Mouse (Mus musculus) lung, postnatal 25 days (tissue): ENCODE results near the gene Zfp654.

Experiments used
- DNase-seq: peaks from one replicate; pipeline ENCODE4 v3.0.0; 2022; ENCODE audit warnings: low spot score

The Zfp654 gene

DNA sequence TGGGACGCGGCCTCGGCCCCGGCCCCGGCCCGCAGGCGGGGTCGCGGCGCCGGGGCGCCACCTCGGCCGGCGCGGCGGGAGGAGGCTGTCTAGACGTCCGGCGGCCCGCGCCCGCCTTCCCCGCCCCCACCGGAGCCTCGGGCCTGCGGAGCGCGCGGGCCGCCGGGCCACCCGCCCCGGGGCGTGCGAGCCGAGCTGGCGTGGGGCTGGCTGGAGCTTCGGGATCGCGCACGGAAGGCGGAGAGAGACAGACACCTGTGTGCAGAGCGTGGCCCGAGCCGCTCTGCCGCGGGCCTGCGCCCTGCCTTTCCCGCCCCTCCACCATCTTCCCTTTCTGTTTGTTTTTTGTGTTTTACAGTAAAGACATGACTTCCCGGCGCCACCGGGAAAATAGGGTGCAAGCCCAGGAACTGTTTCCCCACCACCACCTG lies 1.0 kb upstream of the Zfp654 start:
- DNase-seq, result peak; percentile 35

DNA sequence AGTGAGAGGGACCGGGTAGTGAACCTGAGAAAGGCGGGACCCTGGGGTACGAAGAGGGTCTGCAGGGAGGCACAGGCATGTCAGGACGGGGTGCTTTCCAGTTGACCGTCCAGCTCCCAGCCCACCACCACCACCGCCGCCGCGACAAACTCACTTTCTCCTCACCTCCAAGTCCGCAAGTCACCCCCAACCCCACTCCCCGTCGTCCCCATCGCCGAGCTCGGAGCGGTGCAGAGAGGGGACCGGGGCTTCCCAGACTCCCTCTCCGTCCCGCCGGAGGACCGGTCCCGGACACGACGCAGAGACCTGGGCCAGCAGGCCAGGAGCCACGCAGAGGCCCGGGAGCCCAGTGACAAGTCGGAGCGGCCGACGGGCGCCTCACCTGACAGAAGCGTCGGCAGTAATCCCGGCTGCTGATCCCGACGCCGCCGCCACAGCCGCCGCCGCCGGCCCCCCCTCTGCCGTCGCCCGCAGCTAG lies 328 bp downstream of the Zfp654 start:
- no peak for DNase-seq

DNA sequence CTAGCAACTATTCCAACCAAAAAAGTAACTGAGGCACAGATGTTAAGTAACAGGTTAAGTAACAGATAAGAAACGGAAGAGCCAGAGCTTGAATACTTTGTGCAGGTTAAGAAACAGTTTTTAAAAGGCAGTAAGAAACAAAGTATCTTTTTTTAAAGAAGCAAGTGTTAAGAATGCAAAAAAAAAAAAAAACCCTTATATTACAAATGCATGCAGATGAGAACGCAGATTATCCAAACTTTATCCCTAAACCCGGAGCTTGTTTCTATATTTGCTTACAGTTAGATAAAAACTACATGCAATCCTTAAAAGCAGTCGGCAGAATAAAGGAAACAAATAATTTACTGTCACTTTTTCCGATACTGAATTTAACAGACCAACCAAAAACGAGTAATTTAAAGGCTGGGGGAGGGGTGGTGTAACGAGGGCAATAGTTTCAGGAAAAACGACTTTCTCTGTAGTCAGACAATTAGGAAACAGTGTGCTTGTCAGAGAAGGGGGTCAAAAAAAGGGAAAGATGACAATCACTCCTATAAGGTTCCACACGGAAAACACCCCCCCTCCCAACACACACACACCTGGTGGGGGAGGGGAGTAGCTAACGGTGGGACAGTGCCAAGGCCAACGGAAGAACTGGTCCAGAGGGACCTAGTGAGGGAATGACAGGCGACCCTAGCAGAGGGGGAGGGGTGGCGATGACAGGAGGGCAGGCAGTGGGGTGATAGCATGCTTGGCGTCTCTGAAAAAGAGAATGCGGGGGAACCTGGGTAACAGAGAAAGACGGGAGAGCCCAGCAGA lies 966 bp downstream of the Zfp654 start:
- DNase-seq, result no peak

DNA sequence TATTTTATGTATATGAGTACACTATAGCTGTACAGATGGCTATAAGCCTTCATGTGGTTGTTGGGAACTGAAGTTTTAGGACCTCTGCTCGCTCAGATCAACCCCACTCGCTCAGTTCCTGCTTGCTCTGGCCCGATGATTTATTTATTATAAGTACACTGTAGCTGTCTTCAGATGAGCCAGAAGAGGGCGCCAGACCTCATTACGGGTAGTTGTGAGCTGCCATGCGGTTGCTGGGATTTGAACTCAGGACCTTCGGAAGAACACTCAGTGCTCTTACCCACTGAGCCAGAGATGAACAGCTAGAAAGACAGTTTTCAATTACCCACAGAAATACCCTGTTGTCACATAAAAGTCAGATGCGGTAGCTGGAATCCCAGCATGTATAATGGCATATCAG lies 5.5 kb downstream of the Zfp654 start:
- DNase-seq, result no peak

DNA sequence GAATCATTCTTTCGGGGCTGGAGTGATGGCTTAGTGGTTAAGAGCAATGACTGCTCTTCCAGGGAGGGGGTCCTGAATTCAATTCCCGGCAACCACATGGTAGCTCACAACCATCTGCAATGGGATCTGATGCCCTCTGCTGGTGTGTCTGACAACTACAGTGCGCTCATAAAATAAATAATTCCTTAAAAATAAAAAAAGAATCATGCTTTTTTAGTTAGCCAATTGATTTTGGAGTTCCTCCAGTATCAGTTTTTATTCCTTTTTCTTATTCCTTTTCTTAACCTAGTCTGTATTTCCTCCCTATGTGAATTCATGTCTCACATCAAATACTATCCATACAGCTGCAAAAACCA lies 9.1 kb downstream of the Zfp654 start:
- DNase-seq, result no peak

DNA sequence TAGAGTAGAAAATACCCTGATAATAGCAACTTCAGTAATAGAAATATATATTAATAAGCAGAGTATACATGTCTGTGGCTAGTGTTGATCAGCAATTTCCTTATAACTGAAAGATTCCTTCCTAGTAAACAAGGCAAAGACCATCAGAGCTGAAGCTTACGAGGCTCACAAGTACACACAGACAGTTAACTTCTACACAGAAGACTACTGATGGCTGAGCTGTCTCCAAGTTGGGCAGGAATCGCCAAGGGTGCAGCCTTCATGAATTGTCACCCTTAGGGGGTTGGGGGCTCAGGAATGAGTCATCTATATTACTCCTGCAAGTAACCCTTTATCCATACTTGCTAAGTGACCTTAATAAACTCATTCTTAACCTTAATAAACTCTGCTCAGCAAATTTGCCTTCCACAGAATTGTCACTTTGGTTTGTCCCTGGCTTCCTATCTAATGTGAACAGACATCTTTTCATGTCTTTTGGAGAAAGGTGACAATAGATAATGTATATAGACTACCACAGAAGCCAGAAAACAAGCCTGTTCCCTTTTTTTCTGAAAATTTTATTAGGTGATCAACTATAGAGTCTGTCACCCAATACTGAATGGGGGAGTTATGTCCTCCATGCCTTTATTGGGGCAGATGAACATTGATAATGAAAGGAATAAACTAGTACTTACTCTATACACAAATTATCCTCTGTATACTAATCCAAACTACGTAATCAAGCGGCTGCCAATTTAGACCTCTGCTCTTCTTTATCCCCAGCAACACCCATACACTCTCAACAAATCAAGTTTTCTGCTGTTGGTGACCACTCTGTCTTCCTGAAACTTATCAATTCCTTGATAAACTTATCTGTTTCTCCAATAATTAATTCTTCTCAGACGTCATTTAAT lies 9.7 kb downstream of the Zfp654 start:
- no peak for DNase-seq

DNA sequence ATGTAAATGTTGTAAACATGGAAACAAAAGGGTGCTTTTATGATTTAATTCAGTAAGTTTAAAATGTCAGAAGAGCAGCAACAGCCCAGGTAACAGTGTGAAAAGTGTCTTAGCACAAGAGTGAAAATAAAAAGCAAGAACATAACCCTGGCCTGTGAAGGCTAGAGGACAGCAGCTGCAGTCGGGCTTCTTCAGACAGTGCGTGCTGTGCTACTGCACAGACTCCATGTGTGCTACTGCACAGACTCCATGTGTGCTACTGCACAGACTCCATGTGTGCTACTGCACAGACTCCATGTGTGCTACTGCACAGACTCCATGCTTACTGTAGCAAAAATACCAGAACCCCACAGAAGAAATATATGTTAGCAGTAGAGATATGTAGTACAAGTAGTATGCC lies 14.7 kb downstream of the Zfp654 start:
- no peak for DNase-seq

DNA sequence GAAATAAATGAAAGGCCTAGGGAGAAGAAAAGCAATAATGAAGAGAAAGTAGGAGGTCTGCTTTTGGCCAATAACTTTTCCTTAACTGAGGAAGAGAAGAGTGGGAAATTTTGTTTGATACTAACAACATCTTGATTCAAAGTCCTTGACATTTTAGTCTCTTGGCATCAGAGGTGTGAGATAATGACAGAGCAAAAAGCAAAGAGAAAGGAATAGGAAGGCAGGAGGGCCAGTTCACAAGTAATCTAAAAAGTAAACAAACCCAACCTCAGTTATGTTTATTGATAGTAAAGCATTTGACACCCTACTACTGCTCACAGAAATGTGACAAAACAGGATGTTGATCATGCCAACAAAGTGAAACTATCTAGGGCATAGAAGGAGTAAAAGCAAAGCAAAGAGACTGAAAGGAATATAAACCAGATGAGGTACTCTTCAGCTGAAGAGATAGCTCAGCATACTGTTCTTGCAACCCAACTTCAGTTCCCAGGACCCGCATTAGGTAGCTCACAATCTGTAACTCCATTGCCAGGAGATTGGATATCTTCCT lies 15.4 kb downstream of the Zfp654 start:
- DNase-seq, result no peak

DNA sequence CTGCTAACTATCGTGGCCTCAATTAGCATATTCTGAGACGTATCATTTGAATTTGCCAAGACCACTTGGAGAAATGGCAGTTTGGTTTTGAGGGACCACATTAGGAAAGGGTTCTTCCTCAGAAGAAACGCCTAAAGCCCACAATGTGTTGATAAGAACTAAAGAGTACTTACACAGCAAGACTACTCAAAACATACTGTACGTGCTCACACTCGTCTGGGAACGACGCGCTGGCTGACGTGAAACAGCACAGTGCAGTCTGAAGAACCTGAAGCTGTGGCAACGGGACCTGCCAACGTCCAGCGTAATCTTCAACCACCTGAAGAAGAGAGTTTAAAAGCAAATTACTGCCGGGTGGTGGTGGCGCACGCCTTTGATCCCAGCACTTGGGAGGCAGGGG lies 21.2 kb downstream of the Zfp654 start:
- DNase-seq, result peak; percentile 18

DNA sequence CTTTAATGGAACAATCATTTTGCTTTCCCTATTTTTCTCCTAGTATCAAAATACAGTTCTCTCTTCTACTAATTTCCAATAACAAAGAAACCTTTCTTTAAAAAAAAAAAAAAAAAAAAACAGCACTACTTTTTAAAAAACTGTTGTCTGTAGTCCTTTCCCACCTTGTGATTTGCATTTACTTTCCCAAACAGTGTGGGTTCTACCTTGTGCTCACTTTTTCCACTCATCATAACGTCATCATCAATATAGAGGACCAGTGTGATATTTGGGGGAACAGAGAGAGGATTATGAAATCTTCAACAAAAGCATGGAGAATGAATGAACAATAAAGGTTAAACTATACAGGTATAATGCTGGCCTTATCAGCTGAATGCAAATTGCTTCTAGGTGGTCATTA lies 27.0 kb downstream of the Zfp654 start:
- no peak for DNase-seq

DNA sequence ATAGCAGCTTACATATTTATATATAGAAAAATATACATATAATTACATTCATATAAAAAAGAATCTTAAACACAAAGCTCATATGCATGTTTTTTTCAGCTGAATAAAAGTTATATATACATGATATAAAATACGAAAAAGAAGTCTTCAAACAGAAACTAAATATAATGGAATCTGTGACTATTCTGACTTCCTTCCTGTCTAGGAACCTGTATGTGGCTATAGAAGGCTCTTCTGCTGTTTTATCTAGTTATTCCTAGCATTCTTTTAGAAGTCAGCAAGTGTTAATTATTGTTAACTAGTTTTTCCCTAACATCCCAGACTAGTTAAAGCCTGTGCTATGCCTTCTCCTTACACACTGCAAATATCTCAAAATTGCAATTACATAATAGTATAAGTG lies 27.6 kb downstream of the Zfp654 start:
- DNase-seq, result no peak

DNA sequence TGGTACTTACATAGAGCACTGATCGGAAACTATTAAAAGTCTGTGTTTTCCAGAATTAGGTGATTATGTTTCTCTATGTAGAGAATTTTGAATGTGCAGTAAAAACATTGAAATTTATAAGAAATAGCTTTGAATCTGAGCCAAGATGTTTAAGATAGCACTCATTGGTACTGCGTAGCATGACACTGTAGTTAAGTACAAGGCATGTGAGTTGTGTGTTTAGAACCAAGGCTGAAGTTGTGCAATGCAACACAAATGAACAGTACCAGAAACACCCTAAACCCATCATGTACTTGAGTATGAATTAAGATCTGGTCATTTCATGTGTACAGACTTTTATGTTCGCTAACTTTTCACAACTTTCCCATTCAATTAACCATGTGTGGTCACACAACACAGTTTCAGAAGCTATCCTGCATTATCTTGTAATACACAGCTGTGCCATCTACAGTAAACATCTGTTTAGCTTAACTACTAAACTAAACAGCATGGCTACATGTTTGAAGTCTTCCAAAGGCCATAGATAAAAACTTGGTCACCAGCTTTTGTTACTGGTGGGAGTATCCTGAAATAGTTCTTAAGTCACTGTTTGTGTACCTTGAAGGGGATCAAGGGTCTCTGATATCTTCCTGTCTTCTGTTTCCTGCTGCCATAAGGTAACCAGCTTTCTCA lies 34.2 kb downstream of the Zfp654 start:
- DNase-seq, result no peak

DNA sequence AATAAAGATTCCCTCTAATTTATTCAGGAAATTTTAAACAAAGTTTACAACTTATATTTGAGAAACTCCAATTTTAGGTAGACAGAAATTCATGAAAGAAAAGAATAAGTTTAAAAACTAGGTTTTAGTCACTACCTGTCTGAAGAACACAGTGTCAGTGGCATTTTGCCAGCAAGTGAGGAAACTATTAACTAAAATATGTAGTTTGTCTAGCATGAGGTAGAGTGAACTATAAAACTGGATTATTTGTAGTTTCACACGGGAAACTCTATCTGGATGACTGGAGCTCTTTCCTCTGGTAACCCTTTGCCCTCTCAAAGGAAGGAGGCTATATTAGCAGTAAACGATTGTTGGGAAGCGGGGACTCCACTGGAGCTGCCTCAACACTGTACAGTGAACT lies 48.4 kb downstream of the Zfp654 start:
- no peak for DNase-seq

DNA sequence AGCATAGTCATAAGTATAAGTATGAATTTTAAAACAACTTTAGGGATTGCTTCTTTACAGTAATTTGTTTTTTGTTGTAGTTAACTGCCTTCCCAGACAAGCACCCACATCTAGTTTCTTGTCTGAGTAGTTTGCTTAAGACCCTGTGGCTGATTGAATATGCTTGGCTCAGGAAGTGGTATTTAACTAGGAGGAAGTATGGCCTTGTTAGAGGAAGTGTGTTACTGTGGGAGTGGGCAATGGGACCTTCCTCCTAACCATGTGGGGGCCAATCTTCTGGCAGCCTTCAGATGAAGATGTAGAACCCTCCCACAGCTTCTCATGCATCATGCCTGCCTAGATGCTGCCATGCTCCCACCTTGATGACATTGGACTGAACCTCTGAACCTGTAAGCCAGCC lies 49.8 kb downstream of the Zfp654 start:
- no peak for DNase-seq

DNA sequence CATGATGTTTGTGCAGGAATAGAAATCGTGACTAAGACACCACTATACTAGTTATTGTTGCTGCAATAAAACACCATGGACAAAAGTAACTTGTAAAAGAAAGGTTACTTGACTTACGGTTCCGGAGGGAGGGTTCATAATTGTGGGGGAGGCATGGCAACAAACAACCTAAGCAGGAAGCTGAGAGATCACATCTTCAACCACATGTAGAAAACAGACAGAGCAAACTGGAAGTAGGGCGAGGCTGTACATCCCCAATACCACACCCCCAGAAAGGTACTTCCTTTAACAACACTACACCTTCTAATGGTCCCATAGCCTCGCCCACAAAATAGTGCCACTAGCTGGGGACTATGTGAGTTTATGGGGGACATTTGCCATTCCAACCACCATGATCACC lies 51.1 kb downstream of the Zfp654 start:
- no peak for DNase-seq

DNA sequence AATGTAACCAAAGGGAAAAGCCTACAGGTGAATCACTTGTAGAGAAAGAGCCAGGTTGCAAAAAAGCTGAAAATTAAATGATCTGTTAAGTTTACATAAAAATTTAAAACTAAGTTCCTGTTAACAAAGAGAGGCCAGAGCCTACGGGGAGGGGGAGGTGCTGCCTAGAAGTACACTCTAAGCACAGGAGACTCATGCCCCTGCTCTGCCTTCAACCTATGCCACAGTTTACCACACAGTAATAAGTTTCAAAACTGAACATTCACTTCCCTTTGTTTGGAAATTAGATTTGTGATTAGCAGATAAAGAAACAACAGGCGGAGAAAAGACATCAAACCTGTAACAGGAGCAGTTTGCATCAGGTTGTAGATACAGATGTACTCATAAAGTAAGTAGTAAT lies 56.6 kb downstream of the Zfp654 start:
- no peak for DNase-seq

DNA sequence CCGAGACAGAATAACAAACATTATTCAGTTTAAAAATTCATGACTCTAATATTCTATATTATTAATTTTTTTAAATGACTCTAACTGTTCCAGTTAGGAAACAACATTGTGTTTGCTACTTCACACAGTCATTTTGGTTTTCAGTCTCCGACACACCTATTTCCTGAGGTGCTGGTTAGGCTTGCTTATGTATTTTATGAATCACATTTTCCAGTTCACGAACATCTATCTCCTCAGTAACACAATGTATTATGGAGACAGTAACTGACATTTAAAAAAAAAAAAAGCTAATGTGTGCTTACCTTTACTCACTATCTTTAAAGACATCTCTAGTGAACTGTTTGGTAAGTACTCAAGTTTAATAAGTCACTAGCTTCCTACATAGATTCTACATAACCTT lies 61.7 kb downstream of the Zfp654 start:
- DNase-seq, result no peak

DNA sequence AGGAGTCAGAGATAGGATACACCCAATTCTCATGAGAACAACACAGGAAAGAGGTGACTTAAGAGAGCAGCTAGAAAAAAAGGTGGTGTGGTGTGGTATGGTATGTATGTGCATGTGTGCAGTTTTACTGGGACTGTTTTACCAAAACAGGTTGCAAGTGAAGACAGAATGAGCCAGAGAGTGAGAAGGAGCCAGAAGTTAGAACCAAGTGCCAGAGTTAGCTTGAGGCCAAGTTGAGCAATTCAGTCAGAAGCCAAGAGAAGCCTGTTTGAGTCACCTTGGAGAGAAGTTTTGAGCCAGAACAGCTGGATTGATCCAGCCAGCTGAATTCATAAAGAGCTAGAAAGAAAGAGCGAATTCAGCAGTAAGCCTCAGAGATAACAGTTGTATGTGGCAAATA lies 75.9 kb downstream of the Zfp654 start:
- no peak for DNase-seq

DNA sequence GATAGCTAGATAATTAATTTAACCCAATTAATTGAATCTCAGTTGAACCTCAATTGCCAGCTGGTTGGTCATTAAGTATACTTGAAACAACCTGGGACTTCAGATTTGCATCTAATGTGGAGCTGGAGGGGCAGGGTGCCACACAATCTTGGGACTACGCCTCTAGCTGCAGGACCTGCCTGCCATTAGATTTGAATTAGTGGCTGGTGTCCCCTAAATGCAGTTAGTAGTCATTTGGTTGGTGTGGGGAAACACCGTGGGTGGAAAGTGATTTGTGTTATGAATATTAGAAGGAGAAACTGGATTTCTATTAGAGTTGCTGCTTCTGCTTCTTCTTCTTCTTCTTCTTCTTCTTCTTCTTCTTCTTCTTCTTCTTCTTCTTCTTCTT lies 80.0 kb downstream of the Zfp654 start:
- no peak for DNase-seq

DNA sequence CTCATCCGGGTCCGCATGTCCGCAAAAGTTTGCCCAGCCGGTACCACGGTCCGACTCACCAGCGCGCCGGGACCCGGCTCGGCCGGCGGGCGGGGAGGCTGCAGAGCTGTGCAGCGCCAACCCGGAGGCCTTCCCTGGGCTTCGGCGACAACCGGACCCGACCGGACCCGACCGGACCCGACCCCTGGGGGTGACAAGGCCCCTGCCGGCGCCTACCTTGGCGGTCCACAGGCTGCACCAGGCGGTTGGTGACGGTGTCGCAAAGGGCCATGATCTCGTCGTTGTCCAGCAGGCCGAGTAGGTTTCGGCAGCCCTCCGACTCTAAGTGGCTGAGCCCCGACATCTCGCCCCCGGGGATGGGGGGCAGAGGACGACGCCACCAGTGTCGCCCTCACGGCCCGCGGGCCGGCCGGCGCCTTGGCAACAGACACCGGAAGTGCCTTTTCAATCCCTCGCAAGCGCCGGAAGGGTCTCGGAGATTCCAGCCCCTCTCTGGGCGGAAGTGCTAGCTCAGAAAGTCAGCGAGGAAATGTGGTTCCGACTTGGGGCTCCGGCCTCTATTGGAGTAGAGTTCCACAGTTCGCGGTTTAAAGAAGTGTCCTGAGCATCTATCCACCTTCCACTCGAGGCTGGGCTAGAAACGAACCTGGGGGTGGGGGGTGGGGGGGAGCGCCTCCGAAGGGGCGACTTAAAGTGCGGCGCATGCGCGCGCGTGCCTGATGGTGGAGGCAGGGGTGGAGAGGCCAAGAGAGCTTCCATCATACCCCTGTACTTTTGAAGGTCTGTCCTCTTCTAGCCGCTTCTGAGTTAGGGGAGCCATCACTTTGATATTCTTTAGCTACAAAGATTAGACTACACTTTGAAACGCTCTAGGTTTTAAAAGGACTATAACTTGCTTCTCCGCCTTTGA lies 80.7 kb downstream of the Zfp654 start, which contains the start of gene 4930453N24Rik:
4930453N24Rik (minus strand) TSS at position 641 of the 910 bp plus-strand sequence.
- DNase-seq, result peak; percentile 86

DNA sequence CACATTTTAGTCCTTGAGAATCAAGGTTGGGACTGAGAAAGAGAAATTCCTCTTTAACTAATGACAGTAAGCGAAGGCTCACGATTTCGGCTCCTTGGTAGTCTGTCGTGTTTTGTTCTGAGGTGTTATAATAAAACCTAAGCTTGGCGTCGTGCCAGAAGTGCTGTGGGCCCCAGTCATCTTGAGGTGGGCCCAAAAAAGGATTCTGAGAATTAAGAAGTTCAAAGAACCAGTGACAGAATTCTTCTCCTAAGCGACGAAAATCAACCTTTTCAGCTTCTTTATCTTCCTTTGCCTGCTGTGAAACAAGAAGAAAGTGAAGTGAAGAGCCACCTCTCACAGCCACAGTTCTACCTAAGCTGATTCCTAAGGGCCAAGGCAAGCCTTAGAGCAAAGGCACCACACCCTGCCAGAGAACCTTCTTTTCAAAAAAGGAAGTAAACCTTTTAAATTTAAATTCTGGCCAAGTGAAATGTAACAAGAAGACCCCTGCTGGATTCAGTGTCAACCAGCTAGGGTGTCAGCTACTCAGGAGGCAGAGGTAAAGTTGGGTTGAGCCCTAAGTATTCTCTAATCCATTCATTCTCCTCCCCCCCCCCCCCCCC lies 84.7 kb downstream of the Zfp654 start:
- DNase-seq, result no peak
